Mouse (Mus musculus): ENCODE measurements around the gene Prss57.

- no peak for TF ChIP-seq CTCF (IDR thresholded peaks at IDR 0.05; ENCODE audit: borderline replicate concordance, extremely low read depth, insufficient read depth, insufficient read length)
- TF ChIP-seq POLR2A (IDR thresholded peaks at IDR 0.05; ENCODE audit: borderline replicate concordance, extremely low read depth, insufficient read depth, insufficient read length, poor library complexity, severe bottlenecking), result no peak
Measured at GRCm38 (mm10) chr10:79802331-79802971, 11.7 kb upstream of the Prss57 start.

Measured in brain, embryonic 14.5 days (tissue).